Mouse (Mus musculus) forelimb bud, embryonic 11.5 days (tissue): ENCODE data around the gene Cgnl1.

Experiments
- DNase-seq: peaks from one replicate; pipeline ENCODE4 v3.0.0-alpha.2; 2012; ENCODE audit warnings: low read depth, low spot score

The Cgnl1 gene

DNA sequence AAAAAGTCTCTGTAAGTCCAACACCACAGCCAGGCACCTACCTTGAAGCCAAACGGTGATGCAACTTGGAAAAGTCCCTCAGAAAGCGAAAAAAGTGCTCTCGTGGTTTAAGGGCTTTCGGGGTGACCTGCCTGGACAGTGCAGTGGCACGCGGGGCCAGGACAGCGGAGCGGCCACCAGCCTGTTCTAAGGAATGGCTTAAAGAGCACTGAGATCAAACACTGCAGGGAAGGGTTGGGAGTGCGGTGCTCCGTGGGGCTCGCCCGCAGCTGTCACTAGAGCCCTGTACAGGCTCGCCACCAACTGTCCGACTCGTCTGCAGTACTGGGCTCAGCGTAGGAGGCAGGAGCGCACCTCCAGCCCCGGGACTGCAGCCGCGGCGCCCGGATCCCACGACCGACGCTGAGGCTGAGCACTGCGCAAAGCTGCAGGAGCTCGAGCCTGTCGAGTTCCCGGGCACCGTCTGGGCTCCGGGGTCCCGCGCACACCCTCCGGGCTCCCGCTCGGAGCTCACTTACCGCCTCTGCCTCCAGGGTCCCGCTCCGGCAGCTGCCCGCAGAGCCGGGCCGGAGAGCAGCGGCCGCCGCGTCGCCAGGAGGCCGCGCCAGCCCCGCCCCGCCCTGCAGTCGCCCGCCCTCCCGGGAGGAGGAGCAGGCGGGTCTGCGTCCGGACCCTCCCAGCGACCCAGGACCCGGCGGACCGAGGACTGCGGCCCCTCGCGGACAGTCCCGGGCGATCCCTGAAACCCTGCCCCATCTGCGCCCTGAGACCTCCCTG is at the start of gene Cgnl1:
Gene Cgnl1, minus strand, starts transcription at position 612 of the 777 bp plus-strand sequence.
- no peak for DNase-seq

DNA sequence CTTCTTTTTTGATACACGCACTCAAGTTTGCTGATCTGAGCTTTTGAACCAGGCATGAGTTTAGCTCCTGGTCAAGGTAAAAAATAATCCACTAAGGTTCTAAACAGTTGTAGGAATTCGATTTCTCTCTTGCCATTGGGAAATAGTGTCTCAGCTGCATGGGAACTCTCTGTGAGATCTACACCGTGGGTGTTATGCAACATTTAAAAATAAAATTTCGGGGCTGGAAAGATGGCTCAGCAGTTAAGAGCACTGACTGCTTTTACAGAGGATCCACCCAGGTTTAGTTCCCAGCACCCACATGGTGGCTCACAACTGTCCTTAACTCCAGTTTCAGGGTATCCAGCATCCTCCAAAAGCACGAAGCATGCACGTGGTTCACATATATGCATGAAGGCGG is 47.1 kb upstream of the Cgnl1 start:
- no peak for DNase-seq

DNA sequence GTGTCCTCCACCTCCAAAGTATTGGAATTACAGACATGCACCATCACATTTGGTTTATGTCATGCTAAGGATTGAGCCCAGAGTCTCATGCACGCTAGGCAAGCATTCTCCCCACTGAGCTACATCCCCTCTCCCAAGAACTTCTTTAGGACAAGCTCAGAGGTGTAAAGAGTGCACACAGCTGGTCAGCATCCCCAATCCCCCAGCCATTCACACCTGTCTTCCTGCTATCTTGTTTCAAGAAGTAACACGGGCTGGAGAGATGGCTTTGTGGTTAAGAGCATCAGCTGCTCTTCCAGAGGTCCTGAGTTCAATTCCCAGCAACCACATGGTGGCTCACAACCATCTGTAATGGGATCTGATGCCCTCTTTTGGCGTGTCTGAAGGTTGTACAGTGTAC is 44.7 kb upstream of the Cgnl1 start:
- DNase-seq, result no peak

DNA sequence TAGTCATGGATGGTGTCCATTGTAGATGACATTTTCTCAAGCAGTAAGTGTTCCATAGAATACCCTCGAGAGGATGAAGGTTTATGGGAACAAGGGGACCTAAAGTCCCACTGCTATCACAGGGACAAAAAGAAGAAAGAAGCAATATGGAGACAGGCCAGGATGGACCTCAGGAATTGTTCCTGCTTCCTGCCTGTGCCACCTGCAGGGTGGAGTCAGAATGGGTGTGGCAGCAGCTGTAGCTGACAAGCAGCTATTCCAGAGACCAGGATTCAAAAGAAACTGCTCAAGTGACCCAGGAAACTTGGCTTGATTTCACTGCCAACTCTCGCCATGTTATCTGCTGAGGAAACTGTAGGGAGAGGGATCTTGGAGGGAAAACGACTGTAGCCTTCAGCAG is 42.2 kb upstream of the Cgnl1 start:
- DNase-seq, result no peak

DNA sequence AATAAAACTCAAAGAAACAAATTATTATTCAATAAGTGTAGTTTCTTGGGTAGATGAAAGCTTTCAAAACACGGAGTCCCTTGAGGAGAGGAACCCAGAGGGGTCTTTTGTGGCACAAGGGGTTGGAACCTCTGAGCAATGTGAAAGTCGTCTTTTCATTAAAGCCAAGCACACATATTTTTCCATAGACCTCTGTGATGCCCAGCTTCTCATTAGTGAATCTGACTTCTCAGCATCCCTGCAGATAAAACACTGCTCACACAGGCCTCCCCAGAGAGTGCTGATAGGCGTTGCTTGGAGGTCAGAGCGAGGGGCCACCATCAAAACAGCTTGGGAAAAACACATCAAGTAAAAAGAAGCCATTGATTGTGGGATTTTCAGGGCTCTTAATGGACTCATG is 41.5 kb upstream of the Cgnl1 start:
- no peak for DNase-seq

DNA sequence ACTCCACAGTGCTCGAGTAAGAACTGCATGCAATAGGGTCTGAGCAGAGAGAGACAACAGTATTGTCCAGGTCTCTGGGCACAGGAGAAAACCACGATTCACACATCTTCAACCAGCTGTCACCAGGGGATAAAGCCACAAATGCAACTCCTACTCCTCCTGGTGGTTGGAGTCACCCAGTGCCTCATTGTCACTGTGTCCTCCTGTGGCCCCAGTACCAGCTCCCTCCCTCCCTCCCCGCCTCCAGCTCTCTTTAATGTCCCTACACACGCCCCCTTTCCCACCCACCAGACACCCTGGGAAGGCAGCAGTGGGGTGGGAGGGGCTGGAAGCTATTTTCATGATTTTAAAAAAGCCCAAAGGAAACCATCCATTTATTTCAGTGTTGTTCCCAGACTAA is 41.0 kb upstream of the Cgnl1 start:
- DNase-seq, result no peak

DNA sequence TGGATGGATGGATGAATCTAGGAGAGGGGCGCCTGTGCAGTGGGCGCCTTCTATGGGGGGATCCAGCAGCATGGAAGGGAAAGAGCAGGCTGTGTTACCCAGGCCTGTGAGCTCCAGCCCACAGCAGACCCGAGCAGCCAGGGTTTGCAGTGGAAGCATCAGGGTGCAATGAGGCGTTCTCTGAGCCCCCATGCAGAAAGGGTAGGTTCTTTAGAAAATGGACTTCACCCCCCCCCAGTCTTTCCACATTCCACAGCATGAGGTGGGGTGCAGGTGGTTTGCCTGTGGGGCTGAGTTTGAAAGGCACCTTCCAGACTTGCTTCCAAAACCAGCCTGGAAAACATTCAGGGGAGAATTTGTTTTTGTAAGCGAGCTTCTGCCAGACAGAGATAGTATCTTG is 40.0 kb upstream of the Cgnl1 start:
- no peak for DNase-seq

DNA sequence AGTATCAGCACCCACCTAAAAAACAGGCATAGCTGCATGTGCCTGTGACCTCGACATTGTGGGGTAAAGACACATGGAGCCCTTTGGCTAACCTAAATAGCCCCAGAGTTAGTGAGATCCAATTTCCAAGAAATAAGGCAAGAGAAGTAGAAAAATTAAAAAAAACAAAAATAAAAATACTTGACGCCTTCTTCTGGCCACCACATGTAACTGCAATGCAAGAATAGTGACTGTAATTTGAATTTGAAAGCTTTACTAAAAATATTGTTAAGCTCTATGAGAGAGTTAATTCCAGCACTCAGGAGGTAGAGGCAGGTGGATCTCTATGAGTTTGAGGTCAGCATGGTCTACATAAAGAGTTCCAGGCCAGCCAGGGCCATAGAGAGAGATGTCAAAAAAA is 39.3 kb upstream of the Cgnl1 start:
- no peak for DNase-seq

DNA sequence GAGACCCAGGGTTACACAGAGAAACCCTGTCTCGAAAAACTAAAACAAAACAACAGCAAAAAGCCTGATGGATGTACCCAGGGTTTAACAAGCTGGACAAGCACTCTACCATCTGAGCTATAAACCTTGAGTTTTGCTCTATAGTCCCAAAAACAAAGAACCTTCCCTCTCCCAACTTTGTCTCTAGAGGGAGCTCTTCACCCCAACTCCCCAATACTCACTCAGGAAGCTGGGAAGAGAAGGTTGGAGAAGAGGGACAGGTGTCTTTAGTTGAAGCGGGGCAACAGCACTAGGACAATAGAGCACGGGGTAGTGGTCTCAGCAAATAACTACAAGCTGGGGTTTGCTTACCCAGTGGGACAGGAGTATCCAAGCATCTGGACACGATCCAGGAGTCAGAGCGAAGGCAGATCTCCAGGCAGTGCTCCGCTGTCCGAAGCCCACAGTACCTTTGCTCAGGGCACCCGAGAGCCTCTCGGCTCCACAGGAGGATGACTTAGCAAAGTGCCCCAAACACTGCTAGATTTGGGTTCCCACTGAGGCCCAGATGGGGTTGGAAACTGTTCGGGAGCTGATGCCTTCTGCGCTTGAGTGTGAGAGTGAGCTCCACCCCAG is 37.3 kb upstream of the Cgnl1 start:
- no peak for DNase-seq

DNA sequence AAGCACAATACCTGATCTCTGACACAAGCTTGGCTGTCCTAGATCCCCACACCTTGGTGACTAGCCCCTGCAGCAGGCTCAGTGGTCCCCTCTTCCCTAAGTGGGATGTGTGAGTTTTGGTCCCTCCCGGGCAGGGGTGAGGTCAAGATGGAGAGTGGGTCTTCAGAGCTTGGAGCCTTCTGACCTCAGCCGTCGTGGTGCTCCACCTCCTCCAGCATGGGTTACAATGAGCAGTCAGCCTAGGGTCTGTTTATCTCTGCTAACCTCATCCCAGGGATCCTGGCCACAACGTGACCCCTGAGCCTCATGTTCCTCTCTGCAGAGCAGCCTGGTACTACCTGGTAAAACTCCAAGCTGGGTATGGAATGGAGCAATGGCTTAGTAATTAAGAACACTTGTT is 36.4 kb upstream of the Cgnl1 start:
- no peak for DNase-seq

DNA sequence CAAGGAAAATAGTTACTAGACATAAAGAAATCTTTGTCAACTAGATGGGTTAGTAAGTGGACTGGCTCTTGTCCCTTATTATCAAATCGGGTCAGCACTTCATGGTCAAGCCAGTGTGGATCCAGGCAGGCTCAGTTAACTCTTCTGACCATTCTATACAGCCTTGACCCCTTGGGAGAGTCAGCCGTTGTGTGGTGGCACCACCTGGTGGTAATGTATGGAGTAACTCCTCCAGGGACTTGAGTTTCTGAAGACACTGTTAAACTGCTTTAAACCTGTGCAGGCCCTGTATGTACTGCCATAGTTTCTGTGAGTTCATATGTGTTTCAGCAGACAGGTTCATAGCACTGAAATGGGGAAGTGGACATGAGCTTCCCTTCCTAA is 35.0 kb upstream of the Cgnl1 start:
- DNase-seq, result peak; percentile 76

DNA sequence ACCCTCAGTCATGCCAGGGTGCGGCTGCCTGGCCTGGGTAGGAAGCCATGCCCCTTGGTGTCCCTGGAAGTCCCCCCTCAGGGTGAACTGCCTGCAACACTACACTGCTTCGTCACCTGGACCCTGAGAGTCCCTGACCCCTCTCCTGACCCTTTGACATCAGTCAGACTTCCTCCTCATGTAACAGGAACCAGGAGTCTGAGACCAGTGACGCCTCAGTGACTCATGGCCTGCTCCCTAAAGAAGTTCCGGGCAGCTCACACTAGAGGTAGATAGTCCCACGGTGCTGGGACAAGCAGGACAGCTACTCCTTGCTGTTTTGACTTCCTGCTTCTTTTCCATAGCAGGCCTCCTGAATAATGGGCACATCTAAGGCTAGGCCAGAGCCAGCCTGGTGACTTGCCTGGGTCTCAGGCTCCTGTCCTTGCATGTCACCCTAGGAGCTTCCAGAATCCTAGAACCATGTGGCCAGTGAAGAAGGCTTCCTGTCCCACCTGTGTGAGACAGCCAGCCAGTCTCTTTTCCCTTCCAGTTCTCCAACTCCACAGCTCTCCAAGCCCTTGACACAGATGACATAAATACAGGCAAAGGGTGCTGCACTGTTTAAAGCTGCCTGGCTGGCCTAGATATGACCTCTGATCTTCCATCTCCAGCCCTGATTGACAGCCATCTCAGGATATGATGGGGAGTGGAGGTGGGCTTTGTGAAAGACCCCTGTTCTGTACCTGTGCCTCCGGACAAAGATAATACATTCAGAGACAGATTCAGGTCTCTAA is 34.4 kb upstream of the Cgnl1 start:
- DNase-seq, result no peak

DNA sequence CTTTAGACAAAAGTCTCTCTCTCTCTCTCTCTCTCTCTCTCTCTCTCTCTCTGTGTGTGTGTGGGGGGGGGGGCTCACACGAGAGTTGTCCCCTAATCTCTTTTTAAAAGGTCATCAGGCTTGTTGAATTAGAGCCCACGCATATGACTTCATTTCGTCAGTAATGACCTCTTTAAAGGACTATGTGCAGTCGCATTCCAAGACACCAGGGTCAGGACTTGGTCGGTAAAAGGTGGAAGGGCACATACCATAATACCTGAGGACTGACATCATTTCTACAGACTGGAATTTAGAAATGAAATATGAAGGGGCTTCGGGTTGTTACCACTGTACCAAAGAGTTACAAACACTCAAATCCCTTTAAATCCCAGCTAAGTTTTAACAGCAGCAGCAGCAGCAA is 32.7 kb upstream of the Cgnl1 start:
- no peak for DNase-seq

DNA sequence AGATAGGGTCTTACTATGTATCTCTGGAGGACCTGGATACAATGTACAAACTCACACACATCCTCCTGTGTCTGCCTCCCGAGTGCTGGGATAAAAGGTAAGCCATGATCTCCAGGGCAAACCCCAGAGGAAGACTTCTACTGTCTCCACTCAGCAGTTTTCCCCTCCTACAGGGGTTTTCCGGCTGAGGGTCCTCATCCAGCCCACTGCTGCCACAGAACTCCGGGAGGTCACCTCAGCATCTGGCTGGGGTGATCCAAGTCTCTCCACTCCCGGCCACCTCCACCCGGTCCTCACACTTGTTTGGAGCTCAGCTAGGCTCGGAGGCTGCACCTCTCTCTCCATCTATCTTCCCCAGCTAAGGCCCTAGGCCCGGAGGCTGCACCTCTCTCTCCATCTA is 31.9 kb upstream of the Cgnl1 start:
- DNase-seq, result no peak

DNA sequence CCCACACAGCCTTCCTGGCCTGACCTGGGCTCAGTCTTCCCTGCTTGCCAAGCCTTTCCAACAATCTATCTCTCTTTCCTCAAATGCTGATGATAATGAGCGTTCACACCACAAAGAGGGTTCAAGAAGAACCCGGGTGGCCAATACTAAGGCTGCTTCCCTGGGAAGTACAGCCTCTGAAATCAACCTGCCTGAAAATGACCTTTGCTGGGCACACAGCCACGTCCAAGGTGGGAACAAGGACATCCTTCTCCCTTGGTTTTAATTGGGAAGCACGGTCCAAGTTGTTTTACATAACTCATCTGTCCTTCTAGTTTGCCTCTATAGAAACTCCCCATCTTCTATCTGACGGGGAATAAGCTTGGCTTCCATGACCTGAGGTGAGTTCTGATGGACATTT is 28.2 kb upstream of the Cgnl1 start:
- no peak for DNase-seq

DNA sequence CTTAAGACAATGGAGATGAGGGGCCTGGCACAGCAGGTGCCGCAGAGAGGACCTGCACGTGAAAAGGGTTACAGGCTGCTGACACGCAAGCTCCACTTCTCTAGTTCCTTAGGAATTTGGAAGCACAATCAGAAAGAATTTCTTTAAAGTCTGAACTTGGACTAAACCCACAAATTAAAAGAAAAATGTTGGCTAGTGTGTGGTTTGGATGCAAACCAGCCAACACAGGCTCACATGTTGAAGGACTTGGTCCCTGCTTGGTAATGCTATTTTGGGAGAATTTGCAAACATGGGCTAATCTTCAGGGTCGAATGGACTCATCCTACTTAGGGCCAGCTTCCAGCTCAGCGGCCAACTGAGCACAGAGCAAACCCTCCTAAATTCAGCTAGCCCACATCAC is 26.8 kb upstream of the Cgnl1 start:
- DNase-seq, result no peak

DNA sequence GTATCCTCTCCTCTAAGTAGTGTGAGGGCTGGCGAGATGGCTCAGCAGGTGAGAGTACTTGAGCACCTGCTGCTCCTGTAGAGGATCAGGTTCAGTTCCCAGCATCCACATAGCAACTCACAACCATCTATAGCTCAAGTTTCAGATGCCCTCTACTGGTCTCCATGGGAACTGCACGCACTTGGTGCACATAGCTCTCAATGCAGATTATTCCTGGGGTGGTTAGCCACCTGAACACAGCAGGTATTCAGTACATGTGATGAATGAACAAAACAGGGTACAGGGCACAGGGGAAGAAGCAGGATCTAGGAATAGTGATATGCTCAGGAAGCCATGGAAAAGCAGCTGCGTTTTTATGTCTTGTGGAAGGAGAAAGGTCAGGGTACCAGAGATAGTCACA is 6.0 kb upstream of the Cgnl1 start:
- no peak for DNase-seq

DNA sequence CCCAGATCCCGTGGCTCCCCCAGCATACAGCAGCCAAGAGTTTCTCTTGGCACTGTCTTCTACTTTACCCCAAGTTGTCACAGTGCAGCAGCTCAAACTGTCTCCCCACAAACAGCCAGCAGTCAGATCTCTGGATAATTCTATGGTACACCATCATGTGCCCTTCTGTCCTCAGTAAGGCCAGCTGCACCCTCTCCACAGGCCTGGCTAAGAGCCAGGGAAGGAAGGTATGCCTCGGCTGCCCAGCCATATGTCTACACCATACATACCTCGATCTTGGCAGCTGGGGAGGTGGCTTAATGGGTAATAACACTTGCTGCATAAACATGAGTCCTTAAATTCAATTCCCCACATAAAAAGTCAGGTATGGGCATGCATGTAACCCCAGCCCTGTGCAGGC is 4.9 kb upstream of the Cgnl1 start:
- DNase-seq, result no peak

DNA sequence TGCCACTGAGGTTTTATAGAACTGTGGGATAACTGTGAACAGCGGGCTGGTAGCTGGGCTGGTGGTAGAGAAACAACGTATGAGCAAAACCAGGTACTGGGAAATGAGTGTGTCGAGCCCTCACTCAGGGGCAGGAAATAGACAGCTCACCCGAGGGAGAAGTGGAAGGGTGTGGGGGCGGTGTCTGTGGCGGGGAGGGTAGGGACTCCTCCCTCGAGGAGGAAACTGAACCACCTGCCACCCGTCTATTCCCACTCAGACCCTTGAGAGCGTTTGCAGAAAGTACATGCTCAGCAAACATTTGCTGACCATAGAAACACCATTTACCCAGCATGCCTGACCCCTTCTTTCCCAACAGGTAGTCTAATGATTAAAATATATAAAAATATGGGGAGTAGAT is 2.2 kb upstream of the Cgnl1 start:
- DNase-seq, result no peak

DNA sequence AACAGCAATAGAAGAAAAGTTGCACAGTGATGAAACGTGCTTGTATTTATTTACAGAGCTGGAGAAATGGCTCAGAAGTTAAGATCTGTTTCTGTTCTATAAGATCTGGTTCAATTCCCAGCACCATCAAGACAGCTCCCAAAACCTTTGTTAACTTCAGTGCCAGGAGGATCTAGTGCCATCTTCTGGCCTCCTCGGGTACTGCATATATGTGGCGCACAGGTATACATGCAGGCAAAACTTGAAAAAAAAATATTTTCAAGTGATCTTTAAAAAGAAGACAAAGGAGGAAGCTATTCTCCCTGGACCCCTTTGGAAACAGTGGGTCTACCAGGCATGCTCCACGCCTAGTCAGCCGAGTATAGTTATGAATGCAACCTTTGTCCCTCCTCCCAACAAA is 936 bp upstream of the Cgnl1 start:
- DNase-seq, result no peak

DNA sequence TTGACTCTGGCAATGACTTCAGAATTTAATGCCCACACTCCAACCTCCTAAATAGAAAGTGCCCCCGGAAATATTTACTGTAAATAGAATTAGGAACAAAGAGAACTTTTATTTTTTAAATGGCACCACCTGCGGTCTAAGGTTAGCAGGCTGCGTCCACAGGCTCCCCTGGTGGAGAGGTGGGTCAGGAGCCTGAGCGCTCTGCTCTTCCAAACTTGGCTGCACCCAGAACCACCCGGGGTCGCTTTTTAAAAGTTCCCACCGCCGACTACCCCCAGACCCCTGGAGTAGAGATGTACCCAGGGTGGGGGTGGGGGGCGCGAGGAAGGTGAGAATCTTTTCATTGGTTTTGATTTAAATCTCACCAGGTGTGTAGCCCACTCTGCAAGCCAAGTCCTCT is 918 bp downstream of the Cgnl1 start:
- DNase-seq, result no peak

DNA sequence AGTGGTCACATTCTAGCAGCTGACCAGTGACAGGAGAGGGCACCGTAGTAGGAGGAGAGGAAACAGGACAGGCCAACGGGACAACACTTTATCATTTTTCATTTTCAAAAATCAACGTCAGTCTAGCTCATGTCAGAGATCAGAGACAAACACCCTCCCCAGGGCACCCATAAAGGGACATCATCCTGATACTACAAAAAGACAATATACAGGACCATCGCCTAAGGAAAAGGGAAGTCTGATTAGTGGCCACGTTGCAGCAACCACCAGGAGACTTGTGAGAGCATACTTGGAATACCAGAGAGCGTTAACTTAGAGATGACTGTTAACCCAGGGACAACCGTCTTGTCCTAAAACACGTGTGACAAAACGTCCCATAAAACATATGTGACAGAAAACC is 1.7 kb downstream of the Cgnl1 start:
- no peak for DNase-seq

DNA sequence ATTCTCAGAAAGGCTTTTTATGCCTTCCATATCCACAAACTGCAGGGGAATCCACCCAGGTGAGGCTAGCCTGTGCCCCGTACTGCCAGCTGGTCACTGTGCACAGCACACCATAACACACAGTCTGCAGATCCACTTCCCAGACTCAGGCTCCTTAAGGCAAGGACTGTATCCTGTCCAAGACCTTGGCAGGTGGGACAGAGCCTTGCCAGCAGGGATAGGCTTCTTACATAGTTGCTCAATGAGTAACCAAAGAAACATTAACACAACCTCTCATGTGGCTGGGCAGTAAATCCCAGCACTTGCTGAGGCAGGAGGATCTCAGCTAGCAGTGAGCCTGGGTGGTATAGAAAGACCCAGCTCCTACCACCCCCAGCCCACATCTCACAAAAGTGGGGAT is 3.3 kb downstream of the Cgnl1 start:
- no peak for DNase-seq
